22 mouse cellular contexts compared by ENCODE assay signal in the genomic region with DNA sequence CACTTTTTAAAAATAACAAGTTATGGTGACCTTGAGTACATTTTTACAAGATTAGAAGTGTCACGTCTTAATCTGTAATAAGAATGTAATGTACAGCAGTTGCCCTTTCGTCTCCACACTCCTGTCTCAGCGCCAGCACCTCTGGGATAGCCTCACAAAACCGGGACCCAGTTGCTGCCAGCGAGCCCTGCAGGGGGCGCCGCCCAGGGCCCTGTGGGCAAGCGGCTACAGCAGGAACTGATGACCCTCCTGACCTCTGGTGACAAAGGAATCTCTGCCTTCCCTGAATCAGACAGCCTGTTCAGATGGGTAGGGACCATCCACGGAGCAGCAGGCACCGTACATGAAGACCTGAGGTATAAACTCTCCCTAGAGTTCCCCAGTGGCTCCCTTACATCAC. TPM values are rescaled to one million over a fixed set of nuclear protein-coding genes. Genes with fewer than 3 reads are reported as not detected.
DNase-seq lines count a peak whose midpoint lies in the region; ATAC-seq and TF ChIP-seq lines count a peak whose summit lies in the region.
"Had no signal": no experiment of that assay in that cellular context is flagged by ENCODE, and none has a peak within 500 bp of the region (broad histone marks: within the 10 kb centered on the region; RNA-seq: fewer than 3 reads in every experiment).

No protein-coding gene starts in this region.

- intact Hi-C loops in left cerebral cortex, postnatal 14 days (cut with DNase I): no loop called here

- no peaks in the 10 kb centered on the region for H3K27me3 ChIP-seq in heart, postnatal 0 days (ENCODE audit: control insufficient read depth, insufficient read depth, low read length)
- H3K27me3 ChIP-seq: heart, embryonic 13.5 days; liver, embryonic 15.5 days had no signal

- DNase-seq in embryo, embryonic 10 days (ENCODE audit: low spot score): peak; percentile 30
- no peak for DNase-seq in embryo, embryonic 9.5 days (ENCODE audit: extremely low spot score)
- DNase-seq in heart, postnatal 0 days (ENCODE audit: low spot score): no peak
- DNase-seq in heart, adult 18-20 months: no peak
- peak; percentile 22 for DNase-seq in thymus, postnatal 4 days
- no peak for DNase-seq in thymus, postnatal 25 days
- no peak for DNase-seq in left cerebral cortex, postnatal 14 days (ENCODE audit: low spot score in 2 of 2)
- no peak for DNase-seq in thymus, postnatal 10 days (ENCODE audit: low spot score in 2 of 2)
- DNase-seq: adrenal gland, postnatal 10 days; cerebellum, adult 11 months; cerebellum, postnatal 10 days; kidney, adult 2 months; kidney, postnatal 25 days; layer of hippocampus, adult 9-11 months had no signal

- WGBS in heart, postnatal 0 days: 57% methylated on average over 10 of the region's 10 CpGs

- peaks cover 48% of the 10 kb centered on the region for H3K36me3 ChIP-seq in heart, postnatal 0 days (replicated peaks; ENCODE audit: control insufficient read depth, insufficient read depth, low read length)

- H3K4me2 ChIP-seq in heart, postnatal 0 days (ENCODE audit: low read depth, low read length): no peak overlapping the region
- H3K4me2 ChIP-seq: heart, embryonic 13.5 days; liver, embryonic 15.5 days; midbrain, embryonic 11.5 days had no signal

- no peak overlapping the region for H3K27ac ChIP-seq in heart, postnatal 0 days (ENCODE audit: low read depth)
- H3K27ac ChIP-seq: heart, embryonic 13.5 days; left cerebral cortex, adult 2 months; limb, embryonic 10.5 days; liver, embryonic 15.5 days had no signal

- no peak overlapping the region for H3K4me3 ChIP-seq in heart, postnatal 0 days (ENCODE audit: low read depth, low read length)
- H3K4me3 ChIP-seq: heart, embryonic 13.5 days; left cerebral cortex, adult 2 months; limb, embryonic 10.5 days; liver, embryonic 15.5 days had no signal

- ATAC-seq in heart, postnatal 0 days (ENCODE audit: insufficient read depth, low read depth): no peak
- ATAC-seq: activated CD4-positive, CD25-positive, alpha-beta regulatory T cell, adult 4 months; forebrain, embryonic 14.5 days; lung, postnatal 0 days had no signal

- H3K4me1 ChIP-seq in heart, postnatal 0 days (ENCODE audit: control insufficient read depth, insufficient read depth): no peaks in the 10 kb centered on the region
- H3K4me1 ChIP-seq: limb, embryonic 10.5 days; liver, embryonic 15.5 days had no signal

- H3K9me3 ChIP-seq in heart, postnatal 0 days (replicated peaks; ENCODE audit: control insufficient read depth, low read length): no peaks in the 10 kb centered on the region
- H3K9me3 ChIP-seq: heart, embryonic 13.5 days; limb, embryonic 10.5 days; liver, embryonic 15.5 days had no signal

- no peak for TF ChIP-seq EP300 in heart, postnatal 0 days (IDR thresholded peaks at IDR 0.05; ENCODE audit: low read depth)

- H3K9ac ChIP-seq in heart, postnatal 0 days (replicated peaks; ENCODE audit: low read depth, low read length): no peak overlapping the region
- H3K9ac ChIP-seq: heart, embryonic 13.5 days; liver, embryonic 15.5 days had no signal

- 0 out of 2 replicates have a peak, but pooled peaks have one; percentile 14 for TF ChIP-seq CTCF in heart, postnatal 0 days (IDR thresholded peaks at IDR 0.05; ENCODE audit: low read depth)

RNA-seq across cellular contexts. Expression of gene Strn, which starts 15.1 kb away (rescaled TPM):
- 29.1 and 44.3 TPM in 2 replicates for total RNA-seq in heart, postnatal 0 days (2014; rRNA removed; ENCODE audit: low replicate concordance)
- polyA plus RNA-seq in heart, postnatal 0 days (2015; fragmentation: Nextera tagmentation; extraction: Ambion mirVana): 8.0 and 8.2 TPM in 2 replicates
- 10 to 100 TPM; 22.5 to 23.0 TPM for total RNA-seq in heart, adult 18-20 months (2021)
- 10 to 100 TPM; 70.4 to 75.8 TPM for total RNA-seq in left cerebral cortex, postnatal 14 days (2021)

Comparison
In these comparisons a context has a peak if more than half of its experiments do, and no peak if none do; other contexts are left out.
1. DNase-seq: peak in embryo, embryonic 10 days (single experiment) and thymus, postnatal 4 days (single experiment); none in embryo, embryonic 9.5 days (single experiment), heart, postnatal 0 days (single experiment), heart, adult 18-20 months (0 of 2), thymus, postnatal 25 days (single experiment), left cerebral cortex, postnatal 14 days (0 of 2) and thymus, postnatal 10 days (0 of 2).